Mouse (Mus musculus) frontal cortex, postnatal 14 days (tissue): ENCODE results near the gene Egflam.

Source experiments
- DNase-seq, 2 experiments: peaks; one replicate each; pipeline ENCODE4 v3.0.0; 2022; ENCODE audit warnings: low spot score in 2 of 2

The Egflam gene

DNA sequence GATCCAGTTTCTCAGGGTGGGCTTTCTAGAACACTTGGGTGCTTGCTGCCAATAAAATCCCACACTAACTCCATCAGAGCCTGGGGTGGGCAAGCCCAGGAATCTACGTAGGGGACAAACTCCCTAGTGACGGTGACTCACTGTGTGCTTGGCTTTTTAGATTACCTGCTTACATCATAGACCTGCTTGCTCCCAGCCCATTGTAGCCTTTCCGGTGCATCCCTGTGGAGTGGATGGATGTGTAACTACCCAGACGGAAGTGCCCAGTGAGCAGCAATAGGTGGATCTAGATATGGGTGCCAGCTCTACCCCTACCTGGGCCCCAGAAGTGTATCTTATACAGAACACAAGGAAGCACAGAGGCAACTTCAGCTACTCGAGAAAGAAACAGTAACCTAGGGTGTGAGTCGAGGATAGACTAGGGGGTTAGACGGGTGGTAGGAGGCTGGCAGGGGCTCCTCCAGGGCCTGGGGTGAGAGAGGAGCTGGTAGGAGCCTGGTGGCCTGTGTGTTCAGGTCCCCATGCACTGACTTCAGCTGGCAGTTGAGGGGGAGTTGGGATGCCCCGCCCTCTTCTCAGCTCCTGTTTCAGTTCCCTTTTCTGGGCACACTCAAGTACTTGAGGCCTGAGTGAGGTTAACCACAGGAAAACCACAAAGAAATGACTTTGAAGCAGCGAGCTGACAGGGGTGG lies 181.5 kb downstream of the Egflam start:
- DNase-seq = no peak

GRCm38 (mm10) chr15:7215845-7216244 lies 182.3 kb downstream of the Egflam start:
- no peak for DNase-seq

- no peak for DNase-seq
These were observed 184.5 kb downstream of the Egflam start for GRCm38 (mm10) chr15:7213683-7214082.

GRCm38 (mm10) chr15:7208180-7208579 lies 190.0 kb downstream of the Egflam start:
- DNase-seq = no peak

GRCm38 (mm10) chr15:7207292-7207691 lies 190.9 kb downstream of the Egflam start:
- no peak for DNase-seq

DNA sequence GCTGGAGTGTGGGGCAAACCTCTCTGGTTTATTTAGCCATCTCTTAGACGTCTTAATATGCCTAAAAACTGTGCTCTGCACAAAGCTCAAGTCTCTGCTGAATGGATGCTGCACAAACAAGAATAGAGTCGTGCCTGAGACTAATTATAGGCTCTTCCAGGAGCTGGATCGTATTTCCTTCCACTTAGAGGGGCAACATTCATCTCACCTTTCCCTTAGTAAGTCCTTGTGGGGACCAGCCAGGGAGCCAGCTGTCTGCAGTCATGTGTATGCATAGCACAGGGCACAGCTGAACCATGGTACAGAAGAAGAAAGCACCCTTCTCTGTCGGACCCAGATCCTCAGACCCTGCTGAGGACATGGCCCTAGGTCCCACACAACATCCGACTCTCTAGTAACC lies 192.1 kb downstream of the Egflam start:
- no peak for DNase-seq

- DNase-seq = no peak
These were observed 193.3 kb downstream of the Egflam start for GRCm38 (mm10) chr15:7204917-7205316.

DNA sequence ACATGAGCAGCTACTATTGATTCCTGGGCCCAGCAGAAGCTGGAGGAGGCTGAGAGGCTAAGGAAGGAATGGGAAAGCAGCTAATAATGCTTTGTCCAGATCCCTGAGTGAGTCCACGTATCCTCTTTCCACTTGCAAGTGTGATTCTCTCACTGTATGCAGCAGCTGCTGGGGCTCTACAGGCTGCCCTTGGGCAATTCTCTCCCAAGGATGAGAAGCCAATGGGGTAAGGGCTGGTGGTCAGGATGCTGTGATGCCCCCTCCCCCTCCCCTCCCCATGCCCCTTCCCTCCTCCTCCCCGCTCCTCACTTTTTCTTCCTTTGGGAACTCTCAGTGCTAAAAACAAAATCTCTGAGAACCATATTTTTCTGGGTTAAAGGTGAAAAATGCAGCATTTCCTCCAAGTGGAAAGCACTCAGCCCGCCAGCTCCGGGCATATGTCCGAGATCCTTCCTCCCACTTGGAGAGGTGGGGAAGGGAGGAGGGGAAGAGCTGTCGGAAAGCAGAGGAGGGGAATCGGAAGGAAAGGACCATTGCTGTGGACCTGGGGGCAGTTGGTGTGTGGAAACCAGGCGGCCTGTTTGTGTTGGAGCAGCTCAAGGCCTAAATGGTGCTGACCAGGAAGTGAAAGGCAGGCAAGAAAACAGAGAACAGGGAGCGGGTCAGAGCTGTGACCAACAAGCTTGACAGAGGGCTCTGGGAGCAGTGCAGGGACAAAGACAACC lies 194.4 kb downstream of the Egflam start:
- DNase-seq = no peak

GRCm38 (mm10) chr15:7202981-7203380 lies 195.2 kb downstream of the Egflam start:
- no peak for DNase-seq

- no peak for DNase-seq
These were observed 196.5 kb downstream of the Egflam start for GRCm38 (mm10) chr15:7201421-7202380.

DNA sequence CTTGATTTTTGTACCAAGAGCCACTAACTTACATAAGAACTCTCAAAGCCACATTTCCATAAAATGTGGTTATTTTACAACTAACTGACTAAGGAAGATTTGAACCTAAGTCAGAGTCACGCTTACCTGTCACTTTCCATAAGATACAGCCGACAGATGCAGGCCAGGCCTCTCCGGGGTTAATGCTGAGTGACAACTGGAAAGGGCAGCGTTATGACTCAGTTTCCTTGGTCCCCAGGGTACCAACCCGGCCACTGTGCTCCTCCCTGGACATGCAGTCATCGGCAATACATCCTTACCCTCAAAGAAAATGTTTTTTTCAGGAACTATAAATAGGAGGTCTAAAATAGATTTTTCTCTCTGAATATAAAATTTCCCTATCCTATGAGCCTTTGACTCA lies 197.9 kb downstream of the Egflam start:
- DNase-seq = no peak

GRCm38 (mm10) chr15:7198816-7199215 lies 199.4 kb downstream of the Egflam start:
- DNase-seq = peak; percentile 23 to 29

DNA sequence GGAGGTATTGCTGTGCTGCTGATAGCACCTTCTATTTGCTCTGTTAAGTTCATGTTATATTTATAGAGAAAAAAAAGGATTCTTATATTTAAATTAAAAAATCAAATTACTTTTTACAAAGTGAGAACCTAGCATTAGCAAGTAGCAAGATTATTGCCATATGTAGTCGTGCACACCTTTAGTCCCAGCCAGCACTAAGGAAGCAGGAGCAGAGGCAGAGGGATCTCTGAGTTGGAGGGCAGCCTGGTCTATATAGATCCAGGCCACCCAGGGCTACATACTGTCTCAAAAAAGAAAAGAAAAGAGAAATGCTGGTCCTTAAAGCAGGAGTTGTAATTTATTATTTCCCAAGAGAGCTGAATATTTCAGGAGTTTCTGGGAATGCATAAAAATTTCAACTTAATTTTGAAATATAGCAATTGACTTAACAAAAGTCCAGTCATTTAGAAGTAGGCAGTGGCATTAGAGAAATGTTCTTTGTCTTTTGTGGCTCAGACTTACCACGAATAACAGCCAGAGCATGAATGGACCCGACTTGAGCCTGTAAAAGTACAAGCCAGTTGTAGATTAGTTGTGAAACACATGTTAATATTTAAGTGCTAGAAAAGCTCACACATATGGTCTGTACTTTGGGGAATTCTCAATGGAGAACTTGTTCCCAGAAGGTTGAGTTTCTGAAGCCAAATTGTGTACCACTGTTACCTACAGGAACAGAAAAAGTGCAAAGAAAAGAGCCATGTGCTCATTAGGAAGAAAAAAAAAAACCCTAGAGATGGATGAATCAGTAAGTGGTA lies 200.3 kb downstream of the Egflam start:
- DNase-seq = no peak

GRCm38 (mm10) chr15:7194748-7195221 lies 203.4 kb downstream of the Egflam start:
- DNase-seq = no peak

- no peak for DNase-seq
These were observed 204.0 kb downstream of the Egflam start for GRCm38 (mm10) chr15:7194147-7194720.

- DNase-seq = no peak
These were observed 205.6 kb downstream of the Egflam start for GRCm38 (mm10) chr15:7192582-7192981.

- no peak for DNase-seq
These were observed 207.1 kb downstream of the Egflam start for GRCm38 (mm10) chr15:7191074-7191473.

DNA sequence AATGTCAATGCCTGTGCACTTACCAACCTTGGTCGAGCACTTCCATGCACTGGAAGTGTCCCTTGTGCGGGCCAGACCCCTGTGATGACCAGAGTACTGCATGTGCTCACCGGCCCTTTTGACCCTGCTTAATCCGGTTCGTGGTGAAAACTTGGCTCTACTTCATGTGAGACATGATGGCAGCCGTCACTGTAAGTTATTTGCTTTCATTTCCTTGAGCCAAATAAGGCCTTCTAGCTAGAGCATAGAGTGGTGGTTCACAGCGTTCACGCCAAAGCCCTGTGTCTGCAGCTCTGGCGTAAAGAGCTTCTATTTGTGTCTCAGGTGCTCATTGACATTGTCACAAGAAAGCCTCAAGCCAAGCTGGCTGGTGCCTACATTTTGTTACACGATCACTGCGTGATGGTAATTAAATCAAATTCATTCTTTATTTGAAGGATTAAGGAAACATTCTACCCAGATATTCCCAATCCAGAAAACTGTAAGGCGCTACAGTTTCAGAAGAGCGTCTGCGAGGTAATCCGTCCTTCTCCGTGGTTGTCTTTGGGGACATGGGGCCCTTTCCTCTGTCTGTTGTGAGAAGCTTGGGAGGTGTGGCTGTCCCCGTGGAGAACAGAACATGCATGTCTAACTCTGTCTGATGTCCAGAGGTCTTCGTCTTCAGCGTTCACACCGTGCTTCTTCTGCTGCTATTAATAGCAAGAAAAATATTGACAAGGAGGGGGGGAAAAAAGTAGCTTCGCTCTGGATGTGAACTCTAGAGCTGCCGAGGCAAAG lies 208.3 kb downstream of the Egflam start:
- no peak for DNase-seq

GRCm38 (mm10) chr15:7187682-7188081 lies 210.5 kb downstream of the Egflam start:
- DNase-seq = no peak

- no peak for DNase-seq
These were observed 217.6 kb downstream of the Egflam start for GRCm38 (mm10) chr15:7180576-7180975.
